Mouse (Mus musculus) forebrain, postnatal 0 days (tissue): ENCODE results near the gene Arcn1. TPM values are rescaled to one million over a fixed set of nuclear protein-coding genes. Genes with fewer than 3 reads are reported as not detected.
"Not testable (repeated sequence)": the region's sequence is repeated elsewhere in the genome, so short reads cannot be mapped to it uniquely, and the experiment has no call there.

Experiments
- ATAC-seq: fragments of 200-750 bp; cut with Nextera tagmentation; 2 replicates; pipeline ENCODE4 v1.8.0; 2017; ENCODE audit warnings: mild to moderate bottlenecking, moderate library complexity
- DNase-seq: peaks from one replicate; pipeline ENCODE4 v3.0.0-alpha.2; 2015
- H3K27ac ChIP-seq: fragments of 300-500 bp; sonication (generic); 2 replicates; pipeline ENCODE4 v1.5.1; 2014; ENCODE audit warnings: low read depth, mild to moderate bottlenecking, antibody characterized with exemption, low read length, moderate library complexity, mixed read lengths
- H3K27me3 ChIP-seq: fragments of 300-500 bp; sonication (generic); 2 replicates; pipeline ENCODE4 v1.6.1; 2014; ENCODE audit warnings: mild to moderate bottlenecking, low read length, mixed read lengths; ENCODE audit not compliant: insufficient read depth
- H3K36me3 ChIP-seq: fragments of 300-500 bp; sonication (generic); 2 replicates; pipeline ENCODE4 v1.6.1; 2014; ENCODE audit warnings: mild to moderate bottlenecking, moderate library complexity; ENCODE audit not compliant: insufficient read depth
- H3K4me1 ChIP-seq: fragments of 300-500 bp; sonication (generic); 2 replicates; pipeline ENCODE4 v1.6.1; 2014; ENCODE audit warnings: antibody characterized with exemption; ENCODE audit not compliant: insufficient read depth
- H3K4me2 ChIP-seq: fragments of 300-500 bp; sonication (generic); 2 replicates; pipeline ENCODE4 v1.6.1; 2014; ENCODE audit warnings: low read depth, mild to moderate bottlenecking, moderate library complexity
- H3K4me3 ChIP-seq: fragments of 300-500 bp; sonication (generic); 2 replicates; pipeline ENCODE4 v1.5.1; 2014; ENCODE audit warnings: low read depth, low read length, mixed read lengths
- H3K9ac ChIP-seq: fragments of 300-500 bp; sonication (generic); 2 replicates; pipeline ENCODE4 v1.6.1; 2014; ENCODE audit warnings: mild to moderate bottlenecking
- H3K9me3 ChIP-seq: fragments of 300-500 bp; sonication (generic); 2 replicates; pipeline ENCODE4 v1.6.1; 2016; ENCODE audit warnings: low read length
- CTCF ChIP-seq: sonication (generic); IDR thresholded peaks from 2 replicates; pipeline ENCODE4 v1.5.1; 2016; ENCODE audit warnings: antibody characterized with exemption, control low read depth, low read depth
- WGBS: fragments of 180-500 bp; shearing (Covaris S2); extraction: QIAGEN DNeasy Blood & Tissue Kit; methylation state at CpG from one replicate; pipeline ENCODE4 v1.1.7; 2014; 5-methylcytosine and 5-hydroxymethylcytosine counted together
- polyA plus RNA-seq: library from polyadenylated mRNA; unstranded; fragments of >200 nt; fragmentation: Nextera tagmentation; extraction: Ambion mirVana; gene quantifications from 2 replicates; pipeline ENCODE4 v1.2.1, GENCODE M21; 2015
- total RNA-seq: library from RNA; depleted of rRNA; stranded (reverse); fragments of >200 nt; gene quantifications from 2 replicates; pipeline ENCODE4 v1.2.3, GENCODE M21; 2014

Gene Arcn1
- total and polyA plus RNA-seq, 2 experiments from 2014 or later = 105 to 113 TPM

DNA sequence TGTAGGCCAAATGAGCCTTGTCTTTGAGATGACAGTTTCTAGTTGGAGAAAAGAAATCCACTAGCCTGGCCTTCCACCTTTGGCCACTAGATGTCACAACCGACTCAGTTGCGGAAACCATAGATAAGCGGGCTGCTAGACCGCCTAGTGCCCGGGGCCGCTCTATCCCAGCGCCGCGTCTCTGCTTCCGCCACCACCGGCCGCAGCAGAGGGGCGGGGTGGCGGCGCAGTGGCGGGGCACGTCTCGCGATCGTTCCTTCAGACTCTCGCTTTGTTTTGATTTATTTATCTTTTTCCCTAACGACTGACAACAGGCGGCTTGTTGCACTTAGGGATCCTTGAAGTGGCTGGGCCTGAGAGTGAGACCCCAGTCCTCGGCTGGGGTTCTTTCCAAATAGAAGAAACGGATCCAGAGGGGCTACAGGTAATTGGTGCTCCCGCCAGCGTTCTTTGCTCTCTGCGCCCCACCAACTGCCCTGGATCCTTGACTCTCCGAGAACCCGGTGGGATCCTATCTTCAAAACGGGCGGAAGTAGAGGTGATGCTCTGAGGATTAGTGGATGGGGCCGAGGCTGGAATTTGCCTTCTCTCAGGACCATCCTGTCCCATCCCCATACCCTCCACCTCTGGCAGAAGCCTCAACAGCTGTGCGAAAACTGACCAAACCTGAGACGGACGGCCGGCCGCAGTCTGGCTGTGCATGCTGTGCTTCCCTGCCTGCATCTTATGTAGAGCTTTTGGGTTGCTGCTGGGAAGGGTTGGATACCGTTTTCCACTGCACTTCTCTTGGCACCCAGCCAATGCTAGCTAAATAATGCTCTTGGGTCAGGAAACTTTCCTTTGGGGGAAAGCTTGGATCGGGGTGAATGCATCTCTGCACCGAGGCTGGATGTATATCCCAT is 5.4 kb upstream of the Arcn1 start:
- peak; percentile 90 for TF ChIP-seq CTCF
- H3K4me3 ChIP-seq = peak overlapping the region; percentile 94
- peak overlapping the region; percentile 90 for H3K9ac ChIP-seq
- H3K36me3 ChIP-seq = peaks cover 9% of the 10 kb centered on the region; the same call in 1 of the 2 replicates
- no peaks in the 10 kb centered on the region for H3K27me3 ChIP-seq
- H3K4me2 ChIP-seq = peak overlapping the region; percentile 86
- H3K9me3 ChIP-seq = no peaks in the 10 kb centered on the region
- peak; percentile 100 for ATAC-seq
- under 1% methylated on average over 41 of the region's 41 CpGs for WGBS
- peak; percentile 97 for DNase-seq
- H3K27ac ChIP-seq = peak overlapping the region; percentile 89
- H3K4me1 ChIP-seq = peaks cover 4% of the 10 kb centered on the region; the same call in 1 of the 2 replicates

DNA sequence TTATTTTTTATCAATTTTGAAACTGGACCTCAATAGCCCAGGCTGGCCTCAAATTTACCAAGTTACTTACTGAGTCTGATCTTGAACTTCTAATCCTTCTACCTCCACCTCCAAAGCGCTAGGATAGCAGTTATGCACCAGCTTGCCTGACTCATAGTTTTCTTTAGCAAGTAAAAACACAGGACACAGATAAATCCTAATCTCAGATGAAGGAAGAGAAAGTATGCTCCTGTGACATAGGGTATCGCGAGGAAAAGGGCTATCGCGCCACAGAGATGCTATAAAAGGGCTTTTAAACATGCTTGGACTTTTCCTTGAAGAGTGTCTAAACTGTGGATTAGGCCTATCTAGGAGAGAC is 4.7 kb upstream of the Arcn1 start:
- peaks cover 9% of the 10 kb centered on the region; the same call in 1 of the 2 replicates for H3K36me3 ChIP-seq
- no peak overlapping the region for H3K4me2 ChIP-seq
- peaks cover 4% of the 10 kb centered on the region; the same call in 1 of the 2 replicates for H3K4me1 ChIP-seq
- no peak for TF ChIP-seq CTCF
- no peak overlapping the region for H3K9ac ChIP-seq
- ATAC-seq (no peak), DNase-seq (no peak)
- no peaks in the 10 kb centered on the region for H3K27me3 ChIP-seq
- peak overlapping the region; percentile 59 for H3K27ac ChIP-seq
- no peaks in the 10 kb centered on the region for H3K9me3 ChIP-seq
- 28% methylated on average over 5 of the region's 5 CpGs for WGBS
- 0 out of 2 replicates have a peak overlapping the region, but pooled peaks have one; percentile 94 for H3K4me3 ChIP-seq

DNA sequence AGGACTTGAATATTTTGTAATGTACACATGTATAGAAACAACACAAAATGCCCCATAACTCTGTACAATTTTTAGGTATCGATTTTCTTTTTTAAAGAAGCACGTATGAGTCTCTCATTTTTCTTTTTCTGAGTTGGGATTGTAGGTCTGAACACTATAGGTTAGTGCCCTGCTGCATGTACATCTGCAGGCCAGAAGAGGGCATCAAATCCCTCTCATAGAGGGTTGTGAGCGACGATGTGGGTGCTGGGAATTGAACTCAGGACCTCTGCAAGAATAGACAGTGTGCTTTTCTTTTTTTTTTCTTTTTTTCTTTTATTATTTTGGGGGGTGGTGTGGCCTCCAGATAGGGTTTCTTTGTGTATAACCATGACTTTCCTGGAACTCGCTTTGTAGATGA is 3.7 kb upstream of the Arcn1 start:
- H3K4me1 ChIP-seq = peaks cover 8% of the 10 kb centered on the region; the same call in 1 of the 2 replicates
- H3K27me3 ChIP-seq = no peaks in the 10 kb centered on the region
- no peak overlapping the region for H3K4me2 ChIP-seq
- no peak for DNase-seq
- no peaks in the 10 kb centered on the region for H3K9me3 ChIP-seq
- H3K9ac ChIP-seq = no peak overlapping the region
- no peak overlapping the region for H3K4me3 ChIP-seq
- ATAC-seq = no peak
- WGBS = 88% methylated on average over 5 of the region's 5 CpGs
- no peak overlapping the region for H3K27ac ChIP-seq
- no peak for TF ChIP-seq CTCF
- peaks cover 9% of the 10 kb centered on the region; the same call in 1 of the 2 replicates for H3K36me3 ChIP-seq

DNA sequence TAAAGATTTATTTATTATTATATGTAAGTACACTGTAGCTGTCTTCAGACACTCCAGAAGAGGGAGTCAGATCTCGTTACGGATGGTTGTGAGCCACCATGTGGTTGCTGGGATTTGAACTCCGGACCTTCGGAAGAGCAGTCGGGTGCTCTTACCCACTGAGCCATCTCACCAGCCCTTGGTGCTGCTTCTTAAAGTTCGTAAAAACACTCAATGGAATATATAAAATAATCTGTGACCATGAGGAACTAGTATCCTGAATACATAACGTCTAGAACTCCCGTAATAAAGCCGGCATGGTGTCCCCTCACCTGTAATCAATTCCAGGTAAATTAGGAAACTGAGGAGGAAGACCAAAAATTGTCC is 367 bp upstream of the Arcn1 start:
- H3K9ac ChIP-seq, H3K9me3 ChIP-seq, H3K27ac ChIP-seq, H3K27me3 ChIP-seq, ATAC-seq, H3K36me3 ChIP-seq: not testable (repeated sequence)
- H3K4me3 ChIP-seq = peak overlapping the region; percentile 94
- 47% methylated on average over 7 of the region's 9 CpGs for WGBS
- peaks cover 12% of the 10 kb centered on the region; the same call in 1 of the 2 replicates for H3K4me1 ChIP-seq
- DNase-seq = peak; percentile 24
- H3K4me2 ChIP-seq = peak overlapping the region; percentile 46

DNA sequence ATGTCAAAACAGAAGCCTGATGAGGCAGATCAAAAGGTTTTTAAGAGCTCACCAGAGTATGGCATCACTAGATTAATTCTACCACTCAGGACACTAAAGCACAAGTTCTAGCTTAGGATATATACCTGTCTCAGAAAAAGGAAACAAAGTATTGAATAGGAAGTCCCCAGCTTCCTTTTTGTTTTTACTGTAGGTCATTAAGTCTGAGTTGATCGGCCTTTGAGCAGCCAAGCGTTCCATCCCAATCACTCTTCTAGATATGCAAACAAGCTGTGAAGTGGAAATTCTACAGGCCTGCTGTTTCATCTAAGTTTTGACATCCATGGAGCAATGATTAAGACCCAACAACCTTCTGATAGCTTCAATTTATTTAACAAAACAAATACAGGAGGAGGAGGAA is 6.8 kb downstream of the Arcn1 start:
- Histone ChIP-seq H3K9ac (no peak overlapping the region), H3K27ac (no peak overlapping the region), H3K4me2 (no peak overlapping the region), H3K4me3 (no peak overlapping the region), H3K4me1 (peaks cover 4% of the 10 kb centered on the region; the same call in 1 of the 2 replicates), H3K9me3 (no peaks in the 10 kb centered on the region), H3K36me3 (peaks cover 14% of the 10 kb centered on the region), H3K27me3 (no peaks in the 10 kb centered on the region)
- DNase-seq (no peak), ATAC-seq (no peak)
- TF ChIP-seq CTCF = no peak
- WGBS = 76% methylated on average over 2 of the region's 2 CpGs

DNA sequence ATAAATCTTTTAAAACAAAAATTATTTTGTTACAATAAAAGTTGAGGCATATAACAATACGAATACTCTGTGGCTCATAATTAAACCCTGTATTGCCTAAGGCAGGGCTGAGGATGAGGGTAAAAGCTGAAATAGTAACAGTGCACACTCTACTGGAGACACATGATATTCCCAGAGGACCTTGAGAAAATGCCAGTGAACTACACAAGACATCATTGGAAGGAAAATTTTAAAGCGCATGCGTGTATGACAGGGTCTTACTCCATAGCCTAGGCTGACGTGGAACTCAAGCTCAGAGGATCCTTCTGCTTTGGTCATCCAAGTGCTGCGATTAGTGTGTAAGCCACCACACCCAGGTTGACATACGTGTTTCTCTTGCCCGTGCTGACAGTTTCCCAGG is 19.2 kb downstream of the Arcn1 start:
- H3K4me1 ChIP-seq = no peaks in the 10 kb centered on the region

DNA sequence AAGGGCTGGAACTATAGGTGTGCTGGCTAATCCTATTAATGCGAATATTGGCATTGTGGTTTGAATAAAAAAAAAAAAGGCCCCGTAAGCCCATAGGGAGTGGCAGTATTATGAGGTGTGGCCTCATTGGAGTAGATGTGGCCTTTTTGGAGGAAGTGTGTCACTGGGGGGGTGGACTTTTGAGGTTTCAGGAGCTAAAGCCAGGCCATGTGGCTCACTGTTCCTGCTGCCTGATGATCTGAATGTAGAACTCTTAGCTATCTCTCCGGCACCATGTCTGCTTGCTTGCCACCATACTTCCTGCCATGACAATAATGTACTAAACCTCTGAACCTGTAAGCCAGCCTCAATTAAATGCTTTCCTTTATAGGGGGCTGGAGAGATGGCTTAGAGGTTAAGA is 20.3 kb downstream of the Arcn1 start:
- Histone ChIP-seq H3K4me1 (no peaks in the 10 kb centered on the region), H3K27ac (no peak overlapping the region), H3K9ac (no peak overlapping the region), H3K4me2 (no peak overlapping the region), H3K27me3 (no peaks in the 10 kb centered on the region), H3K4me3 (no peak overlapping the region), H3K9me3 (no peaks in the 10 kb centered on the region), H3K36me3 (peaks cover 86% of the 10 kb centered on the region)
- TF ChIP-seq CTCF = no peak
- DNase-seq (no peak), ATAC-seq (no peak)
- 93% methylated on average over 3 of the region's 3 CpGs for WGBS

More for the DNA sequence above, 19.2 kb downstream of the Arcn1 start:
- TF ChIP-seq CTCF = no peak
- WGBS = 94% methylated on average over 7 of the region's 7 CpGs
- Histone ChIP-seq H3K27ac (no peak overlapping the region), H3K36me3 (peaks cover 85% of the 10 kb centered on the region), H3K9me3 (no peaks in the 10 kb centered on the region), H3K9ac (no peak overlapping the region), H3K27me3 (no peaks in the 10 kb centered on the region), H3K4me2 (no peak overlapping the region), H3K4me3 (no peak overlapping the region)
- no peak for ATAC-seq
- no peak for DNase-seq
